Mouse (Mus musculus) stomach, embryonic 16.5 days (tissue): ENCODE results near the gene Col23a1. TPM values are rescaled to one million over a fixed set of nuclear protein-coding genes. Genes with fewer than 3 reads are reported as not detected.

Source experiments
- ATAC-seq: fragments of 200-750 bp; cut with Nextera tagmentation; 2 replicates; pipeline ENCODE4 v1.8.0; 2017; ENCODE audit warnings: moderate number of reproducible peaks, moderate TSS enrichment; ENCODE audit not compliant: insufficient read depth, low FRiP score
- H3K27ac ChIP-seq: fragments of 300-500 bp; sonication (generic); 2 replicates; pipeline ENCODE4 v1.5.1; 2014; ENCODE audit warnings: low read length
- H3K27me3 ChIP-seq: fragments of 300-500 bp; sonication (generic); 2 replicates; pipeline ENCODE4 v1.6.1; 2014; ENCODE audit warnings: low read length, control low read depth, mixed read lengths; ENCODE audit not compliant: control insufficient read depth, insufficient read depth
- H3K36me3 ChIP-seq: fragments of 300-500 bp; sonication (generic); 2 replicates; pipeline ENCODE4 v1.6.1; 2014; ENCODE audit warnings: low read length; ENCODE audit not compliant: control insufficient read depth, insufficient read depth
- H3K4me1 ChIP-seq: fragments of 300-500 bp; sonication (generic); 2 replicates; pipeline ENCODE4 v1.6.1; 2014; ENCODE audit warnings: low read length, control low read depth, mixed read lengths; ENCODE audit not compliant: control insufficient read depth, insufficient read depth
- H3K4me2 ChIP-seq: fragments of 300-500 bp; sonication (generic); 2 replicates; pipeline ENCODE4 v1.6.1; 2014; ENCODE audit warnings: low read depth, low read length, mixed read lengths
- H3K4me3 ChIP-seq: fragments of 300-500 bp; sonication (generic); replicated peaks from 2 replicates; pipeline ENCODE4 v1.5.1; 2014; ENCODE audit warnings: mild to moderate bottlenecking, low read length
- H3K9ac ChIP-seq: fragments of 300-500 bp; sonication (generic); 2 replicates; pipeline ENCODE4 v1.6.1; 2014; ENCODE audit warnings: low read length
- H3K9me3 ChIP-seq: fragments of 300-500 bp; sonication (generic); replicated peaks from 2 replicates; pipeline ENCODE4 v1.6.1; 2016; ENCODE audit warnings: low read length, control low read depth; ENCODE audit not compliant: control insufficient read depth
- WGBS: fragments of 180-500 bp; shearing (Covaris S2); extraction: QIAGEN DNeasy Blood & Tissue Kit; methylation state at CpG from one replicate; pipeline ENCODE4 v1.1.7; 2014; 5-methylcytosine and 5-hydroxymethylcytosine counted together
- polyA plus RNA-seq: library from polyadenylated mRNA; unstranded; fragments of >200 nt; fragmentation: Nextera tagmentation; extraction: Ambion mirVana; gene quantifications from 2 replicates; pipeline ENCODE4 v1.2.1, GENCODE M21; 2015

Col23a1 gene
- polyA plus RNA-seq, 1 experiment from 2014 or later: 7.0 TPM

- H3K27ac ChIP-seq: peak overlapping the region; percentile 33; the same call in 1 of the 2 replicates
- H3K9me3 ChIP-seq: no peaks in the 10 kb centered on the region
- no peaks in the 10 kb centered on the region for H3K36me3 ChIP-seq
- no peak overlapping the region for H3K4me3 ChIP-seq
- H3K9ac ChIP-seq: no peak overlapping the region
- no peak overlapping the region for H3K4me2 ChIP-seq
- WGBS: 53% methylated on average over 3 of the region's 3 CpGs
- peaks cover 22% of the 10 kb centered on the region for H3K4me1 ChIP-seq
- no peak for ATAC-seq
- H3K27me3 ChIP-seq: no peaks in the 10 kb centered on the region
Measured at GRCm38 (mm10) chr11:51390521-51390920, 100.8 kb downstream of the Col23a1 start.

- Histone ChIP-seq H3K4me2 (no peak overlapping the region), H3K27ac (peak overlapping the region; percentile 74; the same call in 1 of the 2 replicates), H3K9ac (no peak overlapping the region), H3K4me3 (no peak overlapping the region), H3K36me3 (no peaks in the 10 kb centered on the region), H3K9me3 (no peaks in the 10 kb centered on the region), H3K4me1 (peaks cover 22% of the 10 kb centered on the region), H3K27me3 (no peaks in the 10 kb centered on the region)
- 47% methylated on average over 4 of the region's 4 CpGs for WGBS
- ATAC-seq: peak; percentile 57; the same call in 1 of the 2 replicates
Measured at GRCm38 (mm10) chr11:51391548-51391947, 101.8 kb downstream of the Col23a1 start.

- Histone ChIP-seq H3K9me3 (no peaks in the 10 kb centered on the region), H3K9ac (no peak overlapping the region; the same call in 1 of the 2 replicates), H3K27ac (peak overlapping the region; percentile 27; the same call in 1 of the 2 replicates), H3K36me3 (no peaks in the 10 kb centered on the region), H3K4me3 (no peak overlapping the region), H3K27me3 (no peaks in the 10 kb centered on the region), H3K4me2 (no peak overlapping the region), H3K4me1 (peaks cover 27% of the 10 kb centered on the region)
- 50% methylated on average over 9 of the region's 9 CpGs for WGBS
- no peak for ATAC-seq
Measured at GRCm38 (mm10) chr11:51394301-51394865, 104.7 kb downstream of the Col23a1 start.

DNA sequence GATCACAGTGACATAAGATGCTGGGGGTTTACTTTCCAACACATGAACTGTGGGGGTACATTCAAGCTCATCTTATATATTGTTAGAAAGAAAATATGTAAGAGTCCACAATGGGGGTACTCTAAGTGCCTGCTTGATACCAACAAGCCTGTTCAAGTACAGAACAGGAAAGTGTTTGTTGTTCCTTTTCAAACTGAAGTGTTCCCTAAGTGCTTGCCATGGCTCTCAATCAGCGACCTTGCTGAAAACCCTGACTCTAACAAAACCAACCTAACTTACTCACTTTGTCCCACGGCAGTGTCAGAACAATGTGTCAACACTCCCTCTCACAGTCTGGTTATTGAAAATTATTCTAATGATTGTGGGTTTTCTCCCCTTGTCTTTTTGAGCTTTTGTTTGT lies 106.7 kb downstream of the Col23a1 start:
- no peak for ATAC-seq
- Histone ChIP-seq H3K36me3 (no peaks in the 10 kb centered on the region), H3K9ac (no peak overlapping the region), H3K4me1 (peaks cover 13% of the 10 kb centered on the region), H3K9me3 (no peaks in the 10 kb centered on the region), H3K4me3 (no peak overlapping the region), H3K4me2 (no peak overlapping the region), H3K27me3 (no peaks in the 10 kb centered on the region), H3K27ac (no peak overlapping the region)
- WGBS: 68% methylated on average over 2 of the region's 2 CpGs

DNA sequence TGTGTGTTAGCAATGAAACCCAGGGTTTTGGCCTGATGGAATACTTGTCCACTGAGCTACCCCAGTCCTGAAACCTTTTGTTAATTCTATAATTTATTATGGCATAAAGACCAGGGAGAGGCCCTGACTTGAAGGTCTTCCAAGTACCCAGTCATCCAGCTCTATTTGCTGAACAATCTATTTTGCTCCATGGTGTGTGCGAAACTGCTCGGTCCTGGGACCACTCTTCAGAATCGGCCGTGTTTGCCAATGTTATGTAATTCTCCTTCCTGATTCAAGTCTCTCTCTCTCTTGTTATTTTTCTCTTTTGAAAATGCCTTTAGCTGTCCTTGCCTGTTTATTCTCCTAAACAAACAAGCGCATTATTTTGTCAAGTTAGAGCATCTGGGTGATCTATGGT lies 108.4 kb downstream of the Col23a1 start:
- ATAC-seq: 0 out of 2 replicates have a peak, but pooled peaks have one; percentile 9
- H3K27me3 ChIP-seq: no peaks in the 10 kb centered on the region
- peaks cover 14% of the 10 kb centered on the region; the same call in 1 of the 2 replicates for H3K4me1 ChIP-seq
- no peak overlapping the region for H3K4me2 ChIP-seq
- H3K9me3 ChIP-seq: no peaks in the 10 kb centered on the region
- no peak overlapping the region for H3K9ac ChIP-seq
- no peaks in the 10 kb centered on the region for H3K36me3 ChIP-seq
- WGBS: 52% methylated on average over 5 of the region's 5 CpGs
- no peak overlapping the region for H3K4me3 ChIP-seq
- peak overlapping the region; percentile 48; the same call in 1 of the 2 replicates for H3K27ac ChIP-seq

- H3K27ac ChIP-seq: no peak overlapping the region
- H3K4me3 ChIP-seq: no peak overlapping the region
- 83% methylated on average over 11 of the region's 11 CpGs for WGBS
- H3K4me2 ChIP-seq: no peak overlapping the region
- H3K9me3 ChIP-seq: no peaks in the 10 kb centered on the region
- no peaks in the 10 kb centered on the region for H3K36me3 ChIP-seq
- no peak for ATAC-seq
- no peaks in the 10 kb centered on the region for H3K27me3 ChIP-seq
- peaks cover 17% of the 10 kb centered on the region; the same call in 1 of the 2 replicates for H3K4me1 ChIP-seq
- no peak overlapping the region for H3K9ac ChIP-seq
Measured at GRCm38 (mm10) chr11:51400356-51400755, 110.6 kb downstream of the Col23a1 start.

DNA sequence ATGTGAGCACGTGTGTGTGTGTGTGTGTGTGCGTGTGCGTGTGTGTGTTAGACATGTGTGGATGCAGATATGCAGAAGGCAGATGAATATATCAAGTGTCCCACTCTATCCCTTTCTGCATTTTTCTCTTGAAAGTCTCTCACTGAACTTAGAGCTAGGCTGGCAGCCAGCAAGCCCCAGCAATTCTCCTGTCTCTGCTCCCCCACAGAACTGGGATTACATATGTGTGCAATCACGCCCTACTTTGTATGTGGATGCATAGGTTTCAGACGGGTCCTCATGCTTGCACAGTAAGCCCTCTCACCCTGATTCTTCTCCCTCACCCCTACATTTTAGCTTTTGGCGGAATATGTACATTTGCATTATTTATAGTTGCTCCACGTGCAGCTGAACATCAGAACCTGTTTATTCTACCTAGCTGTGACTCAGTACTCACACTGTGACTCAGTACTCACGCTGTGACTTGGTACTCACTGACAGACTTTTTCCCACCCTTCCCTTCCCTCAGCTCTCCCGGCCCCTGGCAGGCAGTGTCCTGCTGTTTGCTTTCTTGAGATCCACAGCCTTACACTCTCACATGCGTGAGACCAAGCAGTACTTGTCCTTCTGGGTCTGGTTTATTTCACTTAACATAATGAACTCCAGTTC lies 111.9 kb downstream of the Col23a1 start:
- Histone ChIP-seq H3K27me3 (no peaks in the 10 kb centered on the region), H3K9me3 (no peaks in the 10 kb centered on the region), H3K4me1 (peaks cover 17% of the 10 kb centered on the region; the same call in 1 of the 2 replicates), H3K36me3 (no peaks in the 10 kb centered on the region), H3K27ac (no peak overlapping the region), H3K4me2 (no peak overlapping the region), H3K9ac (no peak overlapping the region), H3K4me3 (no peak overlapping the region)
- 61% methylated on average over 10 of the region's 10 CpGs for WGBS
- no peak for ATAC-seq

DNA sequence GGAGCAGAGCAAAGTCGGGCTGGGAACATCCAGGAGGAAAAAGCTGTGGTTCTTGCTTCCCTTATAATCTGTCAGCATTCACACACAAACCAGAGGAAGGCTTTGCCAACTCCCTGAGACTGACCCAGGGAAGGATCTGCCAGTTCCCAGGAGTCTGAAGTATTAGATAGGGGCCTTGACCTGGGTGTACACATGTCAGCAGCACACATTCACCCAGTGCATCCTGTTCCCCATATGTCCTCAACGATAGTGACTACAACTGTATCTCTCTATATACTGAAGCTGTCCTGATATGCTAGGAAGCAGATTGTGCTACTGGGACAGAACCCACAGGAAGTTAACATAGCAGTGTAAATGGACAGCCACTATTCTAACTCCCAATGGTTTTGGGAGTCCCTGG lies 114.2 kb downstream of the Col23a1 start:
- ATAC-seq: no peak
- Histone ChIP-seq H3K4me1 (0 out of 2 replicates have a peak, but pooled peaks cover 5% of the 10 kb centered on the region), H3K27ac (no peak overlapping the region), H3K4me2 (no peak overlapping the region), H3K9ac (no peak overlapping the region), H3K9me3 (no peaks in the 10 kb centered on the region), H3K4me3 (no peak overlapping the region), H3K27me3 (no peaks in the 10 kb centered on the region), H3K36me3 (no peaks in the 10 kb centered on the region)
- WGBS: 74% methylated on average over 2 of the region's 2 CpGs

DNA sequence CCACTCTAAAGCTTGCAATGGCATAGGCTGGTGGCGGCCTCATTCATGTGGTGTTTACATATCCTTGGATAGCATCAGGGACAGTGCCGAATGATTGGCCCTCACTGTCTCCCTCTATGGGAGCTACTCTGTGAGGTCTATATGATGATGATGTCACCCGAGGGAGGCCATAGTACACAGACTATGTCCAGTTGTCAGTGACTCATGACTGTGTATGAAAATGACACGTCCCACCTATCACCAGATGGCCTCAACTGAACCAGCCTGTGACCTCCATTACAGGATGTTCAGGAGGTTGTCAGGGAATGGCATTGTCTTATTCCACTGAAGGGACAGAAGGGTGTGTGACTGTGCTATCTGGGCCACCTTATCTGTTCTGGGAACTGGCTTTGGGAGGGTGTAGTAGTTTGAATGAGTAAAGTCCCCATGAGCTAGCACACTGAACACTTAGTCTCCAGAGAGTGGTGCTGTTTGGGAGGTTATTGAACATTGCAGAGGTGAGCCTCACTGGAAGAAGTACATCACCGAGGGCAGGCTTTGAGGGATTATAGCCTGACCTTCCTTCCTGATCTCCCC lies 115.2 kb downstream of the Col23a1 start:
- 76% methylated on average over 5 of the region's 5 CpGs for WGBS
- no peaks in the 10 kb centered on the region for H3K9me3 ChIP-seq
- H3K4me2 ChIP-seq: no peak overlapping the region
- ATAC-seq: 0 out of 2 replicates have a peak, but pooled peaks have one; percentile 8
- no peaks in the 10 kb centered on the region for H3K36me3 ChIP-seq
- H3K27ac ChIP-seq: no peak overlapping the region
- 0 out of 2 replicates have a peak, but pooled peaks cover 5% of the 10 kb centered on the region for H3K4me1 ChIP-seq
- no peaks in the 10 kb centered on the region for H3K27me3 ChIP-seq
- no peak overlapping the region for H3K4me3 ChIP-seq
- no peak overlapping the region for H3K9ac ChIP-seq
